Mouse (Mus musculus): ENCODE results near the gene Nfatc3.
A peak's percentile ranks its signal among the peaks of the same experiment; 100 is the strongest.

Nfatc3 gene

GRCm38 (mm10) chr8:106056455-106056982 is 2.1 kb upstream of the Nfatc3 start:
- DNase-seq (ENCODE audit: low spot score in 2 of 2): no peak

- peak in 1 of 2 experiments; percentile 40 for DNase-seq (ENCODE audit: low spot score in 2 of 2)
Measured at GRCm38 (mm10) chr8:106059613-106060371, 1.2 kb downstream of the Nfatc3 start.

GRCm38 (mm10) chr8:106060521-106060920 is 1.9 kb downstream of the Nfatc3 start:
- DNase-seq (ENCODE audit: low spot score in 2 of 2): no peak

- no peak for DNase-seq (ENCODE audit: low spot score in 2 of 2)
Measured at GRCm38 (mm10) chr8:106061686-106062085, 3.0 kb downstream of the Nfatc3 start.

GRCm38 (mm10) chr8:106063046-106063445 is 4.4 kb downstream of the Nfatc3 start:
- DNase-seq (ENCODE audit: low spot score in 2 of 2): no peak

GRCm38 (mm10) chr8:106066721-106067120 is 8.1 kb downstream of the Nfatc3 start:
- no peak for DNase-seq (ENCODE audit: low spot score in 2 of 2)

GRCm38 (mm10) chr8:106069565-106069964 is 10.9 kb downstream of the Nfatc3 start:
- DNase-seq (ENCODE audit: low spot score in 2 of 2): no peak

- DNase-seq (ENCODE audit: low spot score in 2 of 2): no peak
Measured at GRCm38 (mm10) chr8:106072113-106072512, 13.5 kb downstream of the Nfatc3 start.

- no peak for DNase-seq (ENCODE audit: low spot score in 2 of 2)
Measured at GRCm38 (mm10) chr8:106074236-106074635, 15.6 kb downstream of the Nfatc3 start.

GRCm38 (mm10) chr8:106074659-106075058 is 16.0 kb downstream of the Nfatc3 start:
- no peak for DNase-seq (ENCODE audit: low spot score in 2 of 2)

GRCm38 (mm10) chr8:106075161-106075862 is 16.7 kb downstream of the Nfatc3 start:
- no peak for DNase-seq (ENCODE audit: low spot score in 2 of 2)

- DNase-seq (ENCODE audit: low spot score in 2 of 2): no peak
Measured at GRCm38 (mm10) chr8:106075863-106076174, 17.2 kb downstream of the Nfatc3 start.

GRCm38 (mm10) chr8:106076612-106077011 is 18.0 kb downstream of the Nfatc3 start:
- no peak for DNase-seq (ENCODE audit: low spot score in 2 of 2)

- no peak for DNase-seq (ENCODE audit: low spot score in 2 of 2)
Measured at GRCm38 (mm10) chr8:106077452-106078067, 18.9 kb downstream of the Nfatc3 start.

- no peak for DNase-seq (ENCODE audit: low spot score in 2 of 2)
Measured at GRCm38 (mm10) chr8:106102321-106102720, 43.7 kb downstream of the Nfatc3 start.

- DNase-seq (ENCODE audit: low spot score in 2 of 2): no peak
Measured at GRCm38 (mm10) chr8:106103888-106104287, 45.2 kb downstream of the Nfatc3 start.

GRCm38 (mm10) chr8:106106193-106106592 is 47.6 kb downstream of the Nfatc3 start:
- no peak for DNase-seq (ENCODE audit: low spot score in 2 of 2)

- DNase-seq (ENCODE audit: low spot score in 2 of 2): no peak
Measured at GRCm38 (mm10) chr8:106108080-106108479, 49.4 kb downstream of the Nfatc3 start.

- no peak for DNase-seq (ENCODE audit: low spot score in 2 of 2)
Measured at GRCm38 (mm10) chr8:106108729-106109128, 50.1 kb downstream of the Nfatc3 start.

GRCm38 (mm10) chr8:106112041-106112440 is 53.4 kb downstream of the Nfatc3 start:
- DNase-seq (ENCODE audit: low spot score in 2 of 2): no peak

GRCm38 (mm10) chr8:106112514-106112913 is 53.9 kb downstream of the Nfatc3 start:
- DNase-seq (ENCODE audit: low spot score in 2 of 2): no peak

- DNase-seq (ENCODE audit: low spot score in 2 of 2): no peak
Measured at GRCm38 (mm10) chr8:106115897-106116296, 57.3 kb downstream of the Nfatc3 start.

- no peak for DNase-seq (ENCODE audit: low spot score in 2 of 2)
Measured at GRCm38 (mm10) chr8:106123443-106123842, 64.8 kb downstream of the Nfatc3 start.
